Mouse (Mus musculus) ZHBTc4 (cell line): ENCODE results near the gene Gm43517.
A peak's percentile ranks its signal among the peaks of the same experiment; 100 is the strongest.

Experiments used
- DNase-seq: peaks from one replicate; pipeline ENCODE4 v3.0.0-alpha.2; 2011; ENCODE audit warnings: low read depth, low spot score

The Gm43517 gene

DNA sequence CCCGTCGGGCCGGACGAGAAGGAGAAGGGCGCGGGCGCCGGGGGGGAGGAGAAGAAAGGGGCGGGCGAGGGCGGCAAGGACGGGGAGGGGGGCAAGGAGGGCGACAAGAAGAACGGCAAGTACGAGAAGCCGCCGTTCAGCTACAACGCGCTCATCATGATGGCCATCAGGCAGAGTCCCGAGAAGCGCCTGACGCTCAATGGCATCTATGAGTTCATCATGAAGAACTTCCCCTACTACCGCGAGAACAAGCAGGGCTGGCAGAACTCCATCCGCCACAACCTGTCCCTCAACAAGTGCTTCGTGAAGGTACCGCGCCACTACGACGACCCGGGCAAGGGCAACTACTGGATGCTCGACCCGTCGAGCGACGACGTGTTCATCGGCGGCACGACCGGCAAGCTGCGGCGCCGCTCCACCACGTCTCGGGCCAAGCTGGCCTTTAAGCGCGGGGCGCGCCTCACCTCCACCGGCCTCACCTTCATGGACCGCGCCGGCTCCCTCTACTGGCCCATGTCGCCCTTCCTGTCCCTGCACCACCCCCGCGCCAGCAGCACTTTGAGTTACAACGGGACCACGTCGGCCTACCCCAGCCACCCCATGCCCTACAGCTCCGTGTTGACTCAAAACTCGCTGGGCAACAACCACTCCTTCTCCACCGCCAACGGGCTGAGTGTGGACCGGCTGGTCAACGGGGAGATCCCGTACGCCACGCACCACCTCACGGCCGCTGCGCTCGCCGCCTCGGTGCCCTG is at the start of gene Gm43517:
Gene Gm43517 (plus strand): TSS at position 299 of the 755 bp plus-strand sequence.
- DNase-seq: peak; percentile 75

DNA sequence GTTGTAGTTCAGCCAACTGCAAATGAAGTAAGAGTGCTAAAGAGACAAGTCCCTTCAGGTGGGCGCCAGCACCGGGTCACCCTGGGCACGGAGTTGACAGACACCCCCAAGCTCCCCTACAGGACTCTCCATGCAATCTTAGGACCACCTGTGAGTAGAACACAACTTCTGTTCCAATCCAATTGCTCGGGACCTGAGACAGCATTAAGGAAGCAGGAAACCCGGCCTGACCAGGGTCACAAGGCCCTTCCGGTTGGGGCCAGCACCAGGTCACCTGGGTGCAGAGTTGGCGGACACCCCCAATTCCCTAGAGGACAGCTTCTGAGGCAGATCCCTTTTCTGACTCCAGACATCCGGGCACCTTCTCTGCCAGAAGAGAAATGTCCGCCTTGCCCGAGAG is 35.3 kb upstream of the Gm43517 start:
- no peak for DNase-seq

DNA sequence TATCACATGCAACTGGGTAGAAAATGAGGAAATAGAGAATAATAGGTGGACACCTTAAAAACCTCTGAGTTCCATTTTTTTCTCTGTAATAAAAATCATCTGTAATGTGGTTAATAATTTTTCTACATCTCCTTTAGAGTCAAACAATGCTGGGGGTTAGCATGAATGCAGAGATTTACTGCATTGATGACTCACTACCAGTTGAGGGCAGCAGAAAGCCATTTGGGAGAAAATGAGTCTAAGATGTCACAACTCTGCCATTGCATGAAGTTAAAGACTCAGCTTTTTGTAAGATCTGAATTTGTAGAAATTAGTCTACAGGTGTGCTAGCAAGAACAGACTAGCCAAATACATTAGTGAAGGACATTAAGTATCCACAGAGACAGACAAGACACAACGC is 16.0 kb upstream of the Gm43517 start:
- no peak for DNase-seq

DNA sequence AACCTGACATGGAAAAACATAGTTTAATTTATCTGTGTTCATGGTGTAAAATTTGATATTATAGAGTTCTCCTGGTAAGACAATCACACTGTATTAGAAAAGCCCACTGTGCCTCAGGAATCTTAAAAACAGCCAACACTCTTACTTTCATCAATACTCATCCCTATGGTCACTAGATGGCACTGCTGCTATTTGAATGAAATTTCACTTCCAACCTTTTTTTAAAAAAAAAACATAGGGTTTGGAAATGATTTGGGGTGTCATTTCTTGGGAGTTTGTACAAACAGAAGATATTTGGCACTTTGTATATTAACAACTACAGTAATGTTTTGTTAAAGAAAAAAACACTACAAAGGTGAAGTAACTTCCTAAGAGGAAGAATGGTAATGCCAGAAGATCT is 12.8 kb upstream of the Gm43517 start:
- DNase-seq: no peak

DNA sequence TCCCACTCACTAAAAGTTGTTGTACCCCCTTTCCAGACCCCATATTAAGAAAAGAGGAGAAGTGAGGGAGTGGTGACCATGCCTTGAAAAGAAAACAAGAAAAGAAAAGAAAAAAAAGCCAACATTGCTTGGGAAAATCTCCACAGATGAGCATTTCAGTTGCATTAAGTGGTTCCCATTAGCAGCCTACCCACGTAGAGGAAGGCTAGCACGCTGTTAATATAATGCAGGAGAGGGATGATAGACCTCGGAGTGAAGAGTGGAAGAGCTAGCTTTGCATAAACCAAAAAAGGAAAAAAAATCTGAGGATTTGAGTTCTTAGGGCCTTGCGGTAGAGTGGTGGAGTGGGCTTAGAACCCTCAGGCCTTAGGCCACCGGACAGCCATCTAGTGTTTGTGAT is 11.8 kb upstream of the Gm43517 start:
- no peak for DNase-seq

DNA sequence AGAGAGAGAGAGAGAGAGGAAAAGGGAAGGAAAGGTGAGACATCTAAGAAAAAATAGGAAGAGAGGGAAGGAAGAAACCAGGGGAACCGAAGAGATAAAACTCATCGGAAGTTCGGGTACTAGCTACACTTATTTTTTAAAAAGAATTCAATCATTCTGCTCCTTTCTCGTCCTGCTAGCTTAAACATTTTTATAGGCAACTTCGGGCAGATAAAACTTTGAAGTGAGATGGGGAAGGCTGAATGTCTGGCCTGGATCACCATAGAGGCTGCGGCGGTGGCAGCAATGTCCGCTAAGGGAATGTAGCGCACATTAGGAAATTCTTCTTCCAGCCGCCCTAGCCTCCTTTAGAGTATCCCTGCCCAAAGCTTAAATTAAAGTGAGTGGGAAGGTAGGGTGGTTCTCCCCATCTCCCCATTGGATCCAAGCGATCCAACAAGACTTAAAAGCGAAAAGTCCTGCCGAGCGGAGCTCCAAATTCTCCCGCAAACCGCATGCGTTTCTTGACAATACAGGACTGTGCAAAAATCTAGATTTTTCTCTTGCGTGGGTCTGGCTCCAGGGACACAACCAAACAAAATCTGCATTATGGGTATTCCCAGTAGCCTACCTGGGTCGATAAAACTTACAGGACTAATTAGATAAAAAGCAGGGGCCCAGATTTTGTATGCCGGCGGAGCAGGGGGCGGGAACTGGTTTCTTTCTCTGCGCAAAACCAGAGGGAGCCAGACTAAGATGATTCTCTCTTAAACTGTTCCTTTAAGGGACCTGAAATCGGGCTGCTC is 11.0 kb upstream of the Gm43517 start:
- DNase-seq: peak; percentile 22

DNA sequence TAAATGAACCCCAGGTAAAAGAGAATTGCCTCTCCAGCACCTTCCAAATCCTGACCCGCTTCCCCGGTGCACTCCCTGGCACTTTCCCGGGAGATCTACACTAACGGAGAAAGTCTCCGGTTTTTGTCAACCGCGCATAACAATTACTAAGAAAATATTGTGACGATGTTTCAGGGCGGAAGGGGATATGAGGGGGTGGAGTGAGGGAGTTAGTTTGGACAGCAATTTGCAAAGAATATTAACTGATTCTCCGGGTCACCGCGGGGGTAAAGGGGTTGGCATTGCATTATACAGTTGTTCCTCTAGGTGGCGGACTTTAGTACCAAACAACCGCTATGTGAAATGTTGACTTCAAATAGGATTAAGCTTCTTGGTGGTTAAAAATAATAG is 10.4 kb upstream of the Gm43517 start:
- DNase-seq: peak; percentile 55

DNA sequence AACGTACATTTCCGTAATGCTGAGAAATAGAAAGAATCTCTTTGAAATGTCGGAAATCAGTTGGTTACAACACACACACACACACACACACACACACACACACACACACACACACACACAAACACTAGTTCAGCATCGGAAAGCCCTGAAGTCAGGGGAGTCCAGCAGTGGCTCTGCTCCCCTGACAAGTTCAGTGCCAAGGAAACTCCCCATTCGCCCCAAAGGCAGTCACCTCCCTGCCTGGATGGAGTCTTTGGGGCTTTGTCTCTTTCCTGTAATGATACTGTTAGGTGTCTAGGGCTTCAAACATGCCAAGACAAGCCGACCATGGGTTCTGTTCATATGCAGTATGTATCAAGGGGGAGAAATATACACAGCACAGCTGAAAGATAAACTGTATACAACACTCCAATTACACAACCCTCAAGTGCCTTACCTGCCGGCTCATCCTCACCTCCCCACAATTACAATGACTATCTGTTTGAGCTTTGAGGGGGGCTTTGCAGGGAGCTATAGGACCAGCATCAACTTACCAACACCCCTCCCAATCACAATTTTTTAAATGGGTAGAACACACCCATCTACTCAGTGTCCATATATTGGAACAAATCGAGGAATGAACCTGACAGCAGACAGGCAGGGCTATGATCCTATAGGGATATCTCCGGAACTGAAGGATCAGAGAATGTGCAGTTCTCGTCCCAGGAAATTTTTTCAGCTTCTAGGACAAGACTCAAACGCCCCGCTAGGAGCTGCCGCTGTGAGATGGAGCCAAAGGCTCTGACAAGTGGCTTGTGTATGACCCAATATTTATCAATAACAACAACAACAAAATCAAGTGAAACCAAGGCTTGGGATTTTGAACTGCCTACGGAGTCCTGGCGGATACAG is 9.3 kb upstream of the Gm43517 start:
- no peak for DNase-seq

DNA sequence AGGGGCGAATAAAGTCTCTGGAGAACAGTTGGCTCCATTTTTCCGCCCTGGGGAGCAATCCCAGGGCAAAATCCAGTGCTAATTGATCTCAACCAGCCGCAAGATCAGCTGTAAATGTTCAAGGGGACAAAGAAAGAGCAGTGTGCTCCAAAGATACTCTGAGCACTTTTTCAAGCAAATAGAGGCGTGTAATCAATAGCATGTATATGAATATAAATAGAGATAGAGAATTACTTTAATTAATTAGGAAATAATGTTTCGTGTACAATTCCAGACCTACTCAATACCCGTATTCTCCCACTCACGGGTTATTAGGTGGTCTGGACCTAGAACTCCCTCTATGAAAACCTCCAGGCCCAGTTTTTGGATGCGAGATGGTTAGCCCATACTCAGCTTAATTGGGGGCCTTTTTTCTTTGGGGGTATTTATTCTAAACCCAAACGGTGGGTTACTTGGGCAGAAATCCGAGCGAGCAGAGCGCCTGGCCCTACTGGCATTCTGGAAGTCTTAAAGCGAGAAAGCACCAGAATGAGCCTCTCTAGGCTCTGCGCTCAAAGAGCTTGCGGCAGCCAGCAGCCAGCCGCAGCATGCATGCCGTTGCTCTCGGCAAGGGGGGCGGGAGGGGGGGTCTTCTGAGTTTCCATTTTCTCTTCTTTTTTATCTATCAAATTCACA is 8.5 kb upstream of the Gm43517 start:
- DNase-seq: no peak

DNA sequence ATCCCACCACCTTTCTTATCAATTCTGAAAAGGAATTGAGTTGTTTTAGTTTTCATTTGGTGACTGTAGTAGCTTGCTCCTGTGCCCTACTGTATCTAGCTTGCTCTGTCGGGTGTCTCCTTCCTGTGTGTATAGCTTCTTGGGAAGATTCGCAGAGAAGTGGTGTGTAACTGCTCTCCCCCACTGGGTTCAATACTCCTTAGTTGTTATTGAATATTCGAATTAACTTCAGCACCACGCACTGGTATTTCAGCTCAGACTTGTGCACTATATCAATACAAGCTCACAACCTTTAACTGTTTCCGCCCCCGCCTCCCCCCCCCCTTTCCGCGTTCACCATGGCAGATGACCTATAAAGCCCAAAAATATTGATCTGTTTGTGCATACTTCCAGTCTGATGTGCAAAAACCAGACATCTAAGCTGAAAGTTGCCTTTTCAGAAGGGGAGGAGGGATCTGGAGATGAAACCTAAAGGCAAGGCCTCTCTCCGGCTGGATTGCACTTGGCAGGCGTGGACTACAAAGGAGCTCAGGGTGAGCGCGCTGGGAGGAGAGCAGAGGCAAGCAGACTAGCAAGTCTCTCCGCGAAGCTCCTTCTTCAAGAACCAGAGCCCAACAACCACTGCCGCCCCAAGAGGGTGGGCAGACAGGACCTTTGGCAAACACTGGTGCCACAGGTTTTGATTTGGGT is 7.5 kb upstream of the Gm43517 start:
- DNase-seq: no peak

DNA sequence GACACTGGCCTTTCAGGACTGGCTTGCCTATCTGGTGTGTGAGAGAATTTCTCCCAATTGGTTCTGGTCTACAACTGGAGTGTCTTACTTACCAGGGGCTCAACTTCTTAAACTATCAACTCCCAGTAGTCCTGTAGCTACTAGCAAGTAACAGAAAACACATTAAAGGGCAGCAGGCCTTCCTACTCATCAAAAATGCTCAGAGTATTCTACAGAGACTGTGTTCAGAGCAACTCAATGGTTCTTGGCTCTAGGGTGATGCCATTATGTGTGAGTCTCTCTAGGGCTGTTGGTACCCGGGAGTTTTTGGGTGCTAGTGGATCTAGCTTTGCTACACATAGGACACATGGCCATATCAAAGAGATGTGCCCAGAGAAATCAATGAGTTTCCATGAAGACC is 6.1 kb upstream of the Gm43517 start:
- DNase-seq: no peak

DNA sequence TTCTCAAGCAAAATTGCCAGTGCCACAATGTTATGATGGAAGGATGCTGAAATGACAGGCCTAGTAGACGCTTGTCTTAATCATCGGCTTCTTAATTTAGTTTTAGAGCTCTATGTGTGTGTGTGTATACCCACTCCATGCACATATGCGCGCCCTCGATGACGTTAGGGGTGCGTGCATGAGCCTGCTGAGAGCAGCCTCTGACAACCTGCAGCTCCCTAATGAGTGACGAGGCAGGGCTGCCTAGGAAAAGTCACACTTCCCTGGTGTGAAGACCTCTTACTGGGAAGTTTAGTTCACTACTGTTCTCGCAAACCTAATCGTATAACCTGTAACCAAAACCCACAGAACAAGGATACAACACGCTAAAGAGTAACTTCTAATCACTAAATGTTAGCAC is 5.5 kb upstream of the Gm43517 start:
- DNase-seq: no peak

DNA sequence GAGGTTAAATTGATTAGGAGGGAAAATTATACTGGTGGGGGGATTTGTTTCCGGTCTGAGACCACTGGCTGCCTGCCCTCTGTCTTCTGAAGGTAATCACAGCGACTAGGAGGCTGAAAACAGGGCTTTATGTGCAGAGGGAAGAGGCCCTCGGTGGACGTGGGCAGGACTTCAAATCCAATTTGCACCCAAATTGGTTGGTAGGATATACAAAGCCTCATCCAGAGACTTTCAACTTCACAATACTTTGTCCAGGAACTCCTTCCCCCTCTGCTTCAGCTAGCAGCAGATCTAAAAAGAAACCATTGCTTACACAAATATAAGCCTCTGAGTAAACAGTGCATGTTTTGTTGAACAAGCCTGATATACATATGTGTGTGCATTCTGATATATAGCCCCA is 4.5 kb upstream of the Gm43517 start:
- DNase-seq: no peak

DNA sequence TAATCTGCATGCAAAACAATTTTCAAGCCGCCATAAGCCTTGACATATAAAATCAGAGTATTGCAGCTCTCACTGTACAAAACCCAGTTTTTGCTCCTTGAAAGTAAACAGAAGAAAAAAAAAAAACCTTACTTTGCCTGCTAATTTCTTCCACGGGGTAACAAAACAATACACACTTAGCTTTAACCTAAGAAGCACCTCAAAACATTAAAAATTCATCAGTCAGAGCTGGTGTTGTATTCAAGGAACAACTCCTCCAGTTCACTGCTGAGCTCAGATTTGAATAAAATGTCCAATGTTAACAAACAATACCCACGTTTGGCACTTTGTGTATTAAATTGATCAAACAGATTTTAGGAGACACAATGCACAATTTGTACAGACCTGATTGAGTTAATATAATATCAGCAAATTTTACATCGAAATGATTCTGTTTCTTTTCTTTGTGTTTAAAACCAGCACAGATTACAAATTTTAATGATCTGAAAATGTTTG is 3.9 kb upstream of the Gm43517 start:
- DNase-seq: no peak

DNA sequence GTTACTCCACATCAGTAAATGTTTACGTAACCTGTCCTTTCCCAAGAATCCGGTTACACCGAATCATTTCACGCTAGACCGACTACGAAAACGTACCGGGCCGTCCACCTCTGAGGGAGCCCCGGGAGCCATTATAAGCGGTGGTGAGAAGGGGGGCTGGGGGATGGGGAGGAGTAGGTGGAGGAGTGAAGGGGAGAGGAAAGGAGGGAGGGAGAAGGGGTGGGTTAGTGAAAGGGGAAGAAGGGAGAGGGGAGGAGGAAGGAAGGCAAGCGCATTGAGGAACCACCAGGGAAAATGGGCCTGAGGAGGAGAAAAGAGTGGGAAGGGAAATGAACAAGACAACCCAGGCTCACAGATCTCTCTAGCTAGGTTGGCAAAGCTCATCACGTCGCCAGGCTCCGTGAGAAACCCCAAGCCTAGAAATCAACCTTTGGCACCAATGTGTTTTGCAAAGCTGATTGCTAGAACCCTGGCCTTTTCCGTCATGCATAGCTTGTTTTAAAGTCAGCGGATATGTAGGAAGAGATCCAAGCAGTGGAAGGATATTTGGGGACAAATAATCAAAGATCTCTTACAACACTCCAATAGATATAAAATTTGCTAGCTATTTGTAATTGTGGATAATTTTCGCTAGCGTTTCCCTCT is 3.1 kb upstream of the Gm43517 start:
- DNase-seq: no peak

DNA sequence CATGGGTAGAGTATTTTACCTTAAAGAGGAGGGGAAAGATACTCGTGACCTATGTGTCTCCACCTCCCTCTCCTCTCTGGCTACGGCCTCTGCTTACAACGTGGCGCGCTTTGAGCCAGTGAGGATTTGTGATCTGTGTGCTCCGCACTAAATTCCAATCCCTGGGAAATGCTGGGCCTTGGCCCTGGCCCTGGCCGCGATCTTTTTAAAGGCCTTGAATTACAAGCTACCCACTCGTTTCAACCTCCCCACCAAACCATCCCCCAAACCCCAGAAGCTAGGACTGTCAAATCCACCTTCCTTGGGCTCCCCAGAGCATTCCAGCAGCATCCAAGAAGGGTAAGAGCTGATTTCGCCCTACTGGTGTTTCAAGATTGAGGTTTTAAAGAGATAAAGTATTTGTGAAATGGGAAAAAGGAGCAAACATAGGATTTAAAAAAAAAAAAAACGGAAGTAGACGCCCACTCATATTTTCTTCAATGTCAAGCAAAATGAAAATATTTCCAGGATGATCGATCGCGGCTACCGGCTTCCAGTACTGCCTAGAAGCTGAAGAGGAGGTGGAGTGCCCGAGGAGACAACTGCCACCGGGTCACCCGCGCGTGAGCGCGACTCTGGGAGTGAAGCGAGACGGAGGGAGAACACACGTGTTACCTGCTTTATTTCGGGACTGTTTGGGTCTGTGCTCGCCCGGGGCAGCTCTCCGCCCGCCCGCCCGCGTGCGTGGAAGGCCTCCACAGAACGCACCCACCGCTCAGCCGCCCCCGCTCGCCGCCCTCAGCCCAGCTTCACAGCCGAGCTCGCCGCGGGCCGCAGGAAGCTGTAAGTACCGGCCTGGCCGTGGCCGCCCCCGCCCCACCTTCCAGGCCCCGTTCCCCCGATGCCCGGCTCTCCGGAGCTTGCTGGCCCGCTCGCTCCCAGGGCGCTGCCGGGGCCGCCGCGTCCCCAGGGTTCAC is 2.1 kb upstream of the Gm43517 start, which contains the start of gene Foxg1:
Gene Foxg1 (plus strand): TSS at position 96 of the 956 bp plus-strand sequence.
- peak; percentile 53 for DNase-seq

DNA sequence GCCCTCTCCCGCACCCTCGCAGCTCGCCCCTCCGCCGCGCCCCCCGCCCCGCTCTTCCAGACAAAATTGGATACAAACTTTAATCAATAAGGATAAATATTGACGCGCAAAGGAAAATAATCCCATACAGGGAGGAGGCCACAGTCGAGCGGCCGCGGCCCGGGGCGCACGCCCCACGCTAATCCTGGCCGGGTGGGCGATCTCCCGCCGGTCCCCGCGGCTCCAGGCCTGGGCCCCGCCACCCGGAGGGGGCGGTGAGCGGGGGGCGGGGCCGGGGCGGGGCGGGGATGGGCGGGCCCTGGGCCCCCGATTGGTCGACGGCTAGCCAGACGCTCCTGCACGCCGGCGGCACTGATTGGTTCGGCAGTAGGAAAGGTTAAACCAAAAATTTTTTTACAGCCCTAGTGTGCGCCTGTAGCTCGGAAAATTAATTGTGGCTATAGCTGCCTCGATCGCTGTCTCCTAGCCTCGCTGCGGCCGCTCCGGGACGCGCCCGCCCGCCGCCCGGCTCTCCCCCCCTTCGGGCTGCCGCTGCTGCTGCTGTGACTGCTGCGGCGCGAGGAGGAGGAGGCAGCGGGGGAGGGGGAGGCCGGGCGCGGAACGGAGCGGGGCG is 1.3 kb upstream of the Gm43517 start:
- peak; percentile 80 for DNase-seq

DNA sequence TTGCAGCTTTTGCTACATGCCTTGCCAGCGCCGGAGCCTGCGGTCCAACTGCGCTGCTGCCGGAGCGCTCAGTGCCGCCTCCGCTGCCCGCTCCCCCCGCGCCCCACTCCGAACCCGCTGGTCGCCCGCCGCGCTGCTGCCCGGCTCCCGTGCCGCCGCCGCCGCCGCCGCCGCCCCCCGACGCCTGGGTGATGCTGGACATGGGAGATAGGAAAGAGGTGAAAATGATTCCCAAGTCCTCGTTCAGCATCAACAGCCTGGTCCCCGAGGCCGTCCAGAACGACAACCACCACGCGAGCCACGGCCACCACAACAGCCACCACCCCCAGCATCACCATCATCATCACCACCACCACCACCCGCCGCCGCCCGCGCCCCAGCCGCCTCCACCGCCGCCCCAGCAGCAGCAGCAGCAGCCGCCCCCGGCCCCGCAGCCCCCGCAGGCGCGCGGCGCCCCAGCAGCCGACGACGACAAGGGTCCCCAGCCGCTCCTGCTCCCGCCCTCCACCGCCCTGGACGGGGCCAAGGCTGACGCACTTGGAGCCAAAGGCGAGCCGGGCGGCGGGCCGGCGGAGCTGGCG is 589 bp upstream of the Gm43517 start:
- no peak for DNase-seq
